Mouse (Mus musculus) limb, embryonic 14.5 days (tissue): ENCODE results near the gene Cdk13. TPM values are rescaled to one million over a fixed set of nuclear protein-coding genes. Genes with fewer than 3 reads are reported as not detected.

ENCODE experiments used
- ATAC-seq: fragments of 200-750 bp; cut with Nextera tagmentation; 2 replicates; pipeline ENCODE4 v1.8.0; 2017; ENCODE audit warnings: low read depth, moderate number of reproducible peaks, moderate TSS enrichment; ENCODE audit not compliant: low FRiP score
- DNase-seq: peaks from one replicate; pipeline ENCODE4 v3.0.0-alpha.2; 2015; ENCODE audit warnings: low spot score
- H3K27ac ChIP-seq: fragments of 300-500 bp; sonication (generic); replicated peaks from 2 replicates; pipeline ENCODE4 v1.5.1; 2014; ENCODE audit warnings: low read depth, mild to moderate bottlenecking, low read length, moderate library complexity, mixed read lengths
- H3K27me3 ChIP-seq: fragments of 300-500 bp; sonication (generic); 2 replicates; pipeline ENCODE4 v1.6.1; 2014; ENCODE audit warnings: low read length, mixed read lengths; ENCODE audit not compliant: control insufficient read depth, insufficient read depth
- H3K36me3 ChIP-seq: fragments of 300-500 bp; sonication (generic); 2 replicates; pipeline ENCODE4 v1.6.1; 2014; ENCODE audit warnings: mild to moderate bottlenecking, low read length, moderate library complexity, mixed read lengths; ENCODE audit not compliant: control insufficient read depth, insufficient read depth
- H3K4me1 ChIP-seq: fragments of 300-500 bp; sonication (generic); 2 replicates; pipeline ENCODE4 v1.6.1; 2014; ENCODE audit warnings: antibody characterized with exemption, low read length, mixed read lengths; ENCODE audit not compliant: control insufficient read depth, insufficient read depth
- H3K4me2 ChIP-seq: fragments of 300-500 bp; sonication (generic); replicated peaks from 2 replicates; pipeline ENCODE4 v1.6.1; 2014; ENCODE audit warnings: low read depth, mild to moderate bottlenecking, low read length, moderate library complexity; ENCODE audit not compliant: severe bottlenecking
- H3K4me3 ChIP-seq: fragments of 300-500 bp; sonication (generic); replicated peaks from 2 replicates; pipeline ENCODE4 v1.5.1; 2014; ENCODE audit warnings: low read length
- H3K9ac ChIP-seq: fragments of 300-500 bp; sonication (generic); 2 replicates; pipeline ENCODE4 v1.6.1; 2014; ENCODE audit warnings: mild to moderate bottlenecking, low read depth, low read length, moderate library complexity; ENCODE audit not compliant: severe bottlenecking
- H3K9me3 ChIP-seq: fragments of 300-500 bp; sonication (generic); 2 replicates; pipeline ENCODE4 v1.6.1; 2016; ENCODE audit warnings: low read length; ENCODE audit not compliant: control insufficient read depth
- POLR2A ChIP-seq: fragments of 200-500 bp; IDR thresholded peaks from 2 replicates; pipeline ENCODE4 v1.8.0; 2012; ENCODE audit warnings: inconsistent platforms, mild to moderate bottlenecking, moderate library complexity, borderline replicate concordance; ENCODE audit not compliant: insufficient read depth, insufficient read length; ENCODE audit errors: extremely low read depth
- WGBS: fragments of 180-500 bp; shearing (Covaris S2); extraction: QIAGEN DNeasy Blood & Tissue Kit; methylation state at CpG from one replicate; pipeline ENCODE4 v1.1.7; 2014; 5-methylcytosine and 5-hydroxymethylcytosine counted together
- polyA plus RNA-seq, 2 experiments: library from polyadenylated mRNA; depleted of rRNA in 1 of 2; stranded (reverse) in 1 of 2; unstranded in 1 of 2; fragments of >200 nt; fragmentation: Nextera tagmentation in 1 of 2; extraction: Ambion mirVana in 1 of 2; gene quantifications; 2 replicates each; pipeline versions ENCODE4 v1.2.1 to v1.2.3; 2012 to 2014

The Cdk13 gene
- polyA plus RNA-seq, 2 experiments, result 22.1 to 35.3 TPM

DNA sequence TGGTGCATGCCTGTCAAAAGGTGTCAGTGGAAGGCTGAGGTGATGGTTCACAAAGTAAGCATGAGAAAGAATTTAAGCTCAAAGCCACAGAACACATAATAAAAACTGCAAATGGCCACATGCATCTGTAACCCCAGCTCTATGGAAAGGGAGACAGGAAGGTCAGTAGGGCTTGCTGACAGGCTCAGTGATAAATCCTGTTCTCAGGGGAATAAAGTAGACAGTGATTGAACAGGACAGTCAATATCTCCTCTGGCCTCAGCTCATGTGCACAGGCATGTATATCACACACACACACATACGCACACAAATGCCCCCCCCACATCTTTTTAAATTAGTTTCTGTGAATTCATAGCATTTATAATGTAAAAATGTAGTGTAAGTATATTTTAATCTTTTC is 42.5 kb downstream of the Cdk13 start:
- no peak for ATAC-seq

DNA sequence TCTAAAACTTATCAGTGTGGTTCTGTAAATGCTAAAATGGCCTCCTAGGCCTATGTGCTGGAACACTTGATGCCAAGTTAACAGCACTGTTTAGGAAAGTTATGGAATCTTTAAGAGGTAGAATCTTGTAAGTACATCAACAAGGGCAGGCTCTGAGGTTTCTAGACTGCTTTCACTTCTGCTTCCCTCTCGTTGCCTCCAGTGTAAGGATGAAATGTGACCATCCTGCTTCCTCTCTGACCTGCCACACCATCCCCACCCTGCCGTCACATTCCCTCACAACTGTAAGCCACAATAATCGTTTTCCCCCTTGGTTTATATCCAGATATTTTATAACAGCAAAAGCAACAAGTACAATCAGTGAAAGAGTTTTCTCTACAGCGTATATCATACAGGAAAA is 49.9 kb downstream of the Cdk13 start:
- Histone ChIP-seq H3K4me2 (no peak overlapping the region), H3K27ac (no peak overlapping the region), H3K9me3 (no peaks in the 10 kb centered on the region), H3K4me3 (no peak overlapping the region), H3K27me3 (no peaks in the 10 kb centered on the region), H3K9ac (no peak overlapping the region), H3K4me1 (no peaks in the 10 kb centered on the region), H3K36me3 (peaks cover 6% of the 10 kb centered on the region; the same call in 1 of the 2 replicates)
- TF ChIP-seq POLR2A, result no peak
- WGBS, result 79% methylated on average over 4 of the region's 4 CpGs
- no peak for ATAC-seq
- no peak for DNase-seq

More for the DNA sequence above, 42.5 kb downstream of the Cdk13 start:
- Histone ChIP-seq H3K9me3 (no peaks in the 10 kb centered on the region), H3K4me3 (no peak overlapping the region), H3K9ac (no peak overlapping the region), H3K27ac (no peak overlapping the region), H3K4me2 (no peak overlapping the region), H3K4me1 (no peaks in the 10 kb centered on the region), H3K27me3 (no peaks in the 10 kb centered on the region), H3K36me3 (peaks cover 9% of the 10 kb centered on the region)
- WGBS, result 96% methylated on average over 1 of the region's 1 CpGs
- no peak for DNase-seq
- TF ChIP-seq POLR2A, result no peak

DNA sequence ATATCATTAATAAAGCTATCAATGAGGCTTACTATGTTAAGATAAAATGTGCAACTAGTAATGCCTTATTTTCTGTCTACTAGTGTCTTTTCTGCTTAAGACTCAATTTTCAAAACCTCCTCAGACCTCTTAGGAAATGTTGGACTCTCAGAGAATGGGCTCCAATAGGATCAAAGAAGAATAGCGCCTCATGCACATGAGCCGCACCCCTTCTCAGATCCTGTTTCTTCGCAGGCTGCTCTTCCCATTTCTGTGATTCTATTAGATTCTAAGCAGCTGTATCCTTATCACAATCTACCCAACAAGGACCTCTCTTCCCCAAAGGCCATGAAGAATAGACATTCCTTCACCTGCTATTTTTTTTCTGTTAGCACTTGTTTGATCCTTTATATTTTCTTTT is 76.1 kb downstream of the Cdk13 start:
- DNase-seq, result no peak
- WGBS, result 94% methylated on average over 3 of the region's 3 CpGs
- H3K9ac ChIP-seq, result no peak overlapping the region
- H3K36me3 ChIP-seq, result peaks cover 21% of the 10 kb centered on the region
- H3K4me1 ChIP-seq, result no peaks in the 10 kb centered on the region
- H3K27ac ChIP-seq, result no peak overlapping the region
- no peak for TF ChIP-seq POLR2A
- no peak overlapping the region for H3K4me2 ChIP-seq
- no peak overlapping the region for H3K4me3 ChIP-seq
- H3K9me3 ChIP-seq, result no peaks in the 10 kb centered on the region
- ATAC-seq, result no peak
- H3K27me3 ChIP-seq, result no peaks in the 10 kb centered on the region

DNA sequence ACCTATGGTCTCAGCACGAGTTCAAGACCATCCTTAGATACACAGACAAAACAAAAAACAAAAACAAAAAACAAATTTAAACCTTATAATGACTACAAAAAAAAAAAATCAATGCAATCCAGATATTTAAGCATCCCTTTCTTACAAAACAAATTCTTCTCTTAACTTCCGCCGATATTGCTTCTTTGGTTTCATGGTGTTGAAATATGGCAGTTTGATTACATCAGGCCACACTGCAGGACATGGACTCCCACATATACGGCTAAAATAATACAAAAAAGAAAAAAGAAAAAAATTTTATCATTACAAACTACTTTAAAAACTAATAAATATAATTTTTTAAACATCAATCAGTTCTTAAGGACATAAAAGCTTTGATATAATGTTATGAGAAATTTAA is 77.0 kb downstream of the Cdk13 start:
- no peak for ATAC-seq
- 95% methylated on average over 4 of the region's 4 CpGs for WGBS
- no peaks in the 10 kb centered on the region for H3K9me3 ChIP-seq

DNA sequence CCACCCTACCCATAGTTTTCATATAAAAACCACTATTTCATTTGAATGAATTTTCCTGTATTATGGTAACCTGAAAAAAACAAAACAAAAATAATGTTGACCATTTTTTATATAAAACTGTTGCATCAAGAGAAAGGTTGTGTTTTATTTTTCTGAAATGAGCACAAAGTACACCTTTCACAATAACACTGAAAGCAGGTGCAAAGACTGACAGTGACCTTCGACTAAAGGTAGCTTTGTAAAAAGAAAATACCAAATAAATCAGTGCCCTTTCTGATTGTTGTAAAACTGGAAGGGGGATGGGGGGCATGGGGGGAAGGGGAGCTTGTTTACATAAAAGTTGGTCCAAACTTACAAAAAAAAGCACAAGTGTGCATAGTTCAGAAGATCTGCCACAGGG is 87.5 kb downstream of the Cdk13 start:
- 74% methylated on average over 1 of the region's 1 CpGs for WGBS
- DNase-seq (no peak), ATAC-seq (no peak)
- H3K27ac ChIP-seq, result no peak overlapping the region
- no peaks in the 10 kb centered on the region for H3K4me1 ChIP-seq
- no peak for TF ChIP-seq POLR2A
- no peaks in the 10 kb centered on the region for H3K27me3 ChIP-seq
- peaks cover 46% of the 10 kb centered on the region for H3K36me3 ChIP-seq
- H3K9ac ChIP-seq, result no peak overlapping the region
- H3K4me2 ChIP-seq, result no peak overlapping the region
- H3K4me3 ChIP-seq, result no peak overlapping the region
- H3K9me3 ChIP-seq, result no peaks in the 10 kb centered on the region

More for the DNA sequence above, 77.0 kb downstream of the Cdk13 start:
- Histone ChIP-seq H3K9ac (no peak overlapping the region), H3K27me3 (no peaks in the 10 kb centered on the region), H3K4me1 (no peaks in the 10 kb centered on the region), H3K4me2 (no peak overlapping the region), H3K27ac (no peak overlapping the region), H3K4me3 (no peak overlapping the region), H3K36me3 (peaks cover 21% of the 10 kb centered on the region)
- no peak for DNase-seq
- no peak for TF ChIP-seq POLR2A

DNA sequence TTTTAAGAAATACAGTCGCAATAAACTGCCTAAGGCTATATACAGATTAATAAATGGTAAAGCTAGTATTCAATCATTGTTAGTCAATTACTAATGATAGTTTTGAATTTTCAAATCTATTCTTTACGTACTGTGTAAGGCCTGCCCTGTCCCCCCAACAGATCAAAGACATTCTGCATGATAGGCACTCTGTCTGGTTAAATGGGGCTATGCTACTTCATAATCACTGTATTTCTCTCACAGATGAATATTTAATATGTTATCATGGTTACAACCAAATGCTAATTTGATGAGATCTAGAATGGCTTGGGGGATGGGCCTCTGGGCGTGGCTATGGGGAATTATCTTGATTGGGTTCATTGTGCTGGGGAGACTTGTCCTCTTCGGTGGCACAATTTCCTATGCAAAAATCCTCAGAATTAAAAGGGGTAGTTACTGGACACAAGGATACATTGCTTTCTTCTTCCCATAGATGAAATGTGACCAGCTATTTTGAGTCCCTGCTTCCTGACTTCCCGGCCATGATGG is 96.0 kb downstream of the Cdk13 start:
- Histone ChIP-seq H3K36me3 (no peaks in the 10 kb centered on the region; the same call in 1 of the 2 replicates), H3K4me1 (no peaks in the 10 kb centered on the region), H3K27ac (no peak overlapping the region), H3K4me3 (no peak overlapping the region), H3K9me3 (no peaks in the 10 kb centered on the region), H3K27me3 (no peaks in the 10 kb centered on the region), H3K4me2 (no peak overlapping the region), H3K9ac (no peak overlapping the region)
- WGBS, result 89% methylated on average over 5 of the region's 5 CpGs
- ATAC-seq, result no peak
- DNase-seq, result no peak
- no peak for TF ChIP-seq POLR2A
